Mouse (Mus musculus): ENCODE data around the gene Dnajb14.
"Not testable (repeated sequence)": the region's sequence is repeated elsewhere in the genome, so short reads cannot be mapped to it uniquely, and the experiment has no call there.

Gene Dnajb14

GRCm38 (mm10) chr3:137917694-137918171 lies 50.3 kb downstream of the Dnajb14 start:
- no peak for DNase-seq (ENCODE audit: low spot score in 2 of 2)

GRCm38 (mm10) chr3:137918172-137918931 lies 50.9 kb downstream of the Dnajb14 start, which contains the start of gene Lamtor3:
Lamtor3 (plus strand) TSS chr3:137918506.
- peak; percentile 83 to 86 for DNase-seq (ENCODE audit: low spot score in 2 of 2)

- DNase-seq (ENCODE audit: low spot score in 2 of 2), result peak in 1 of 2 experiments; percentile 42
Observed at GRCm38 (mm10) chr3:137918932-137919311, 51.4 kb downstream of the Dnajb14 start.

GRCm38 (mm10) chr3:137919398-137919797 lies 51.9 kb downstream of the Dnajb14 start:
- DNase-seq (ENCODE audit: low spot score in 2 of 2), result no peak

GRCm38 (mm10) chr3:137920594-137920993 lies 53.1 kb downstream of the Dnajb14 start:
- DNase-seq (ENCODE audit: low spot score in 2 of 2), result no peak

GRCm38 (mm10) chr3:137927010-137927409 lies 59.5 kb downstream of the Dnajb14 start:
- DNase-seq (ENCODE audit: low spot score in 2 of 2), result no peak

- DNase-seq (ENCODE audit: low spot score in 2 of 2), result no peak
Observed at GRCm38 (mm10) chr3:137929940-137930339, 62.5 kb downstream of the Dnajb14 start.

GRCm38 (mm10) chr3:137932748-137933147 lies 65.3 kb downstream of the Dnajb14 start:
- DNase-seq (ENCODE audit: low spot score in 2 of 2), result no peak

GRCm38 (mm10) chr3:137933986-137934385 lies 66.5 kb downstream of the Dnajb14 start:
- DNase-seq (ENCODE audit: low spot score in 2 of 2), result no peak

- no peak for DNase-seq (ENCODE audit: low spot score in 2 of 2)
Observed at GRCm38 (mm10) chr3:137935570-137936525, 68.4 kb downstream of the Dnajb14 start.

GRCm38 (mm10) chr3:137936541-137936940 lies 69.1 kb downstream of the Dnajb14 start:
- no peak for DNase-seq (ENCODE audit: low spot score in 2 of 2)

GRCm38 (mm10) chr3:137938608-137939007 lies 71.1 kb downstream of the Dnajb14 start:
- DNase-seq (ENCODE audit: low spot score in 2 of 2), result no peak

- DNase-seq (ENCODE audit: low spot score in 2 of 2), result no peak
Observed at GRCm38 (mm10) chr3:137940757-137941156, 73.3 kb downstream of the Dnajb14 start.

- DNase-seq (ENCODE audit: low spot score in 2 of 2), result no peak
Observed at GRCm38 (mm10) chr3:137941555-137941954, 74.1 kb downstream of the Dnajb14 start.

- DNase-seq (ENCODE audit: low spot score in 2 of 2), result no peak
Observed at GRCm38 (mm10) chr3:137942098-137942622, 74.7 kb downstream of the Dnajb14 start.

GRCm38 (mm10) chr3:137943737-137944154 lies 76.3 kb downstream of the Dnajb14 start:
- no peak for DNase-seq (ENCODE audit: low spot score in 2 of 2)

GRCm38 (mm10) chr3:137946827-137947226 lies 79.4 kb downstream of the Dnajb14 start:
- no peak for DNase-seq (ENCODE audit: low spot score in 2 of 2)

- no peak for DNase-seq (ENCODE audit: low spot score in 2 of 2)
Observed at GRCm38 (mm10) chr3:137947525-137947924, 80.0 kb downstream of the Dnajb14 start.

GRCm38 (mm10) chr3:137950191-137950885 lies 82.9 kb downstream of the Dnajb14 start:
- no peak for DNase-seq (ENCODE audit: low spot score in 2 of 2)

- not testable (repeated sequence) for DNase-seq (ENCODE audit: low spot score in 2 of 2)
Observed at GRCm38 (mm10) chr3:137951302-137951701, 83.8 kb downstream of the Dnajb14 start.

GRCm38 (mm10) chr3:137951819-137952218 lies 84.3 kb downstream of the Dnajb14 start:
- DNase-seq (ENCODE audit: low spot score in 2 of 2), result no peak

Data from right cerebral cortex, postnatal 36 days (tissue).